Mouse (Mus musculus): Measurements from ENCODE around the gene Chn2. TPM values are rescaled to one million over a fixed set of nuclear protein-coding genes. Genes with fewer than 3 reads are reported as not detected.

Chn2 gene
- total and polyA plus RNA-seq, 3 experiments: not detected

- Histone ChIP-seq H3K36me3 (ENCODE audit: control insufficient read depth in 1 of 2, insufficient read depth in 2 of 2, low read length in 2 of 2) (no peaks in the 10 kb centered on the region), H3K4me3 (ENCODE audit: control insufficient read depth in 1 of 2, insufficient read depth in 1 of 2, low read depth in 2 of 2, low read length in 2 of 2) (no peak overlapping the region), H3K9me3 (replicated peaks; ENCODE audit: insufficient read depth, low read length) (no peaks in the 10 kb centered on the region), H3K4me1 (ENCODE audit: control insufficient read depth in 1 of 2, insufficient read depth in 2 of 2, low read length in 2 of 2) (no peaks in the 10 kb centered on the region), H3K9ac (ENCODE audit: control insufficient read depth, low read depth, low read length, poor library complexity, severe bottlenecking) (no peak overlapping the region), H3K27me3 (ENCODE audit: control insufficient read depth in 1 of 2, insufficient read depth in 2 of 2, low read length in 2 of 2) (no peaks in the 10 kb centered on the region; a peak in 1 of 4 replicates), H3K27ac (ENCODE audit: control insufficient read depth, low read depth, low read length) (no peak overlapping the region), H3K79me2 (ENCODE audit: control insufficient read depth, insufficient read depth, low read length, poor library complexity) (no peaks in the 10 kb centered on the region)
- DNase-seq (ENCODE audit: low read depth, low spot score): no peak
- TF ChIP-seq ZMIZ1 (IDR thresholded peaks at IDR 0.05; ENCODE audit: low read depth, low read length) (no peak), CTCF (IDR thresholded peaks at IDR 0.05 in 2 of 3, conservative IDR thresholded peaks at IDR 0.05 in 1 of 3; ENCODE audit: control insufficient read depth in 1 of 3, insufficient read depth in 1 of 3, low read depth in 2 of 3, low read length in 3 of 3, poor library complexity in 1 of 3, severe bottlenecking in 1 of 3) (no peak), CHD2 (IDR thresholded peaks at IDR 0.05; ENCODE audit: low read length) (no peak), MAX (IDR thresholded peaks at IDR 0.05; ENCODE audit: low read length) (no peak), MEF2A (IDR thresholded peaks at IDR 0.05; ENCODE audit: extremely low read depth, insufficient replicate concordance, low read depth, low read length, poor library complexity, severe bottlenecking) (no peak), UBTF (IDR thresholded peaks at IDR 0.05; ENCODE audit: borderline replicate concordance, insufficient read depth, low read depth, low read length) (no peak), MXI1 (IDR thresholded peaks at IDR 0.05; ENCODE audit: low read depth, low read length) (no peak), CHD1 (IDR thresholded peaks at IDR 0.05; ENCODE audit: low read depth, low read length) (no peak), ETS1 (IDR thresholded peaks at IDR 0.05; ENCODE audit: low read depth, low read length) (no peak), EP300 (IDR thresholded peaks at IDR 0.05; ENCODE audit: low read depth in 1 of 2, low read length in 2 of 2) (no peak), RCOR1 (IDR thresholded peaks at IDR 0.05; ENCODE audit: low read depth, low read length) (no peak), ZKSCAN1 (IDR thresholded peaks at IDR 0.05; ENCODE audit: low read depth, low read length) (no peak), HCFC1 (IDR thresholded peaks at IDR 0.05; ENCODE audit: low read depth, low read length) (no peak), POLR2A (IDR thresholded peaks at IDR 0.05; ENCODE audit: control insufficient read depth in 1 of 2, insufficient read depth in 1 of 2, low read depth in 1 of 2, low read length in 2 of 2, poor library complexity in 1 of 2) (no peak), TAL1 (IDR thresholded peaks at IDR 0.05; ENCODE audit: low read length) (no peak), NRF1 (IDR thresholded peaks at IDR 0.05; ENCODE audit: insufficient read depth, low read depth, low read length, poor library complexity, severe bottlenecking) (no peak), MYC (IDR thresholded peaks at IDR 0.05; ENCODE audit: low read depth, low read length) (no peak), SMC3 (IDR thresholded peaks at IDR 0.05; ENCODE audit: low read depth, low read length) (no peak), BHLHE40 (IDR thresholded peaks at IDR 0.05; ENCODE audit: borderline replicate concordance, low read depth, low read length) (no peak), USF1 (IDR thresholded peaks at IDR 0.05; ENCODE audit: low read depth, low read length) (no peak)
These were observed 163.1 kb downstream of the Chn2 start for GRCm38 (mm10) chr6:54202311-54203020.

- TF ChIP-seq HCFC1 (IDR thresholded peaks at IDR 0.05; ENCODE audit: low read depth, low read length) (no peak), NRF1 (IDR thresholded peaks at IDR 0.05; ENCODE audit: insufficient read depth, low read depth, low read length, poor library complexity, severe bottlenecking) (no peak), USF2 (IDR thresholded peaks at IDR 0.05; ENCODE audit: borderline replicate concordance in 1 of 2, insufficient read depth in 1 of 2, low read depth in 1 of 2, low read length in 2 of 2) (no peak), TCF12 (IDR thresholded peaks at IDR 0.05; ENCODE audit: low read depth, low read length) (no peak), MAFK (IDR thresholded peaks at IDR 0.05; ENCODE audit: borderline replicate concordance, low read depth, low read length) (no peak), ZMIZ1 (IDR thresholded peaks at IDR 0.05; ENCODE audit: low read depth, low read length) (no peak), RCOR1 (IDR thresholded peaks at IDR 0.05; ENCODE audit: low read depth, low read length) (no peak), SIN3A (IDR thresholded peaks at IDR 0.05; ENCODE audit: low read length) (no peak), EP300 (IDR thresholded peaks at IDR 0.05; ENCODE audit: low read depth in 1 of 2, low read length in 2 of 2) (no peak), ZKSCAN1 (IDR thresholded peaks at IDR 0.05; ENCODE audit: low read depth, low read length) (no peak)
These were observed 164.0 kb downstream of the Chn2 start for GRCm38 (mm10) chr6:54203316-54203715.

More at GRCm38 (mm10) chr6:54203316-54203715, 164.0 kb downstream of the Chn2 start:
- Histone ChIP-seq H3K4me1 (ENCODE audit: control insufficient read depth in 1 of 2, insufficient read depth in 2 of 2, low read length in 2 of 2) (no peaks in the 10 kb centered on the region), H3K36me3 (ENCODE audit: control insufficient read depth in 1 of 2, insufficient read depth in 2 of 2, low read length in 2 of 2) (no peaks in the 10 kb centered on the region), H3K9me3 (replicated peaks; ENCODE audit: insufficient read depth, low read length) (no peaks in the 10 kb centered on the region), H3K27me3 (ENCODE audit: control insufficient read depth in 1 of 2, insufficient read depth in 2 of 2, low read length in 2 of 2) (no peaks in the 10 kb centered on the region; a peak in 1 of 4 replicates), H3K27ac (ENCODE audit: control insufficient read depth, low read depth, low read length) (no peak overlapping the region), H3K9ac (ENCODE audit: control insufficient read depth, low read depth, low read length, poor library complexity, severe bottlenecking) (no peak overlapping the region), H3K4me3 (ENCODE audit: control insufficient read depth in 1 of 2, insufficient read depth in 1 of 2, low read depth in 2 of 2, low read length in 2 of 2) (no peak overlapping the region), H3K79me2 (ENCODE audit: control insufficient read depth, insufficient read depth, low read length, poor library complexity) (no peaks in the 10 kb centered on the region)
- no peak for DNase-seq (ENCODE audit: low read depth, low spot score)
